Mouse (Mus musculus) limb, embryonic 15.5 days (tissue): ENCODE data around the gene Ift88. TPM values are rescaled to one million over a fixed set of nuclear protein-coding genes. Genes with fewer than 3 reads are reported as not detected.

ENCODE experiments used
- ATAC-seq: fragments of 200-750 bp; cut with Nextera tagmentation; 2 replicates; pipeline ENCODE4 v1.8.0; 2017; ENCODE audit warnings: low read depth, moderate TSS enrichment; ENCODE audit not compliant: insufficient number of reproducible peaks, low FRiP score, low TSS enrichment
- H3K27ac ChIP-seq: fragments of 300-500 bp; sonication (generic); 2 replicates; pipeline ENCODE4 v1.5.1; 2015; ENCODE audit warnings: moderate library complexity, mild to moderate bottlenecking, inconsistent platforms
- H3K27me3 ChIP-seq: fragments of 300-500 bp; sonication (generic); 2 replicates; pipeline ENCODE4 v1.6.1; 2015; ENCODE audit warnings: inconsistent platforms
- H3K36me3 ChIP-seq: fragments of 300-500 bp; sonication (generic); 2 replicates; pipeline ENCODE4 v1.6.1; 2015; ENCODE audit warnings: inconsistent platforms
- H3K4me1 ChIP-seq: fragments of 300-500 bp; sonication (generic); 2 replicates; pipeline ENCODE4 v1.6.1; 2015; ENCODE audit warnings: inconsistent platforms
- H3K4me2 ChIP-seq: fragments of 300-500 bp; sonication (generic); 2 replicates; pipeline ENCODE4 v1.6.1; 2015; ENCODE audit warnings: mild to moderate bottlenecking, inconsistent platforms
- H3K4me3 ChIP-seq: fragments of 300-500 bp; sonication (generic); 2 replicates; pipeline ENCODE4 v1.5.1; 2015; ENCODE audit warnings: mild to moderate bottlenecking, inconsistent platforms
- H3K9ac ChIP-seq: fragments of 300-500 bp; sonication (generic); 2 replicates; pipeline ENCODE4 v1.6.1; 2015; ENCODE audit warnings: inconsistent platforms
- H3K9me3 ChIP-seq: fragments of 300-500 bp; sonication (generic); 2 replicates; pipeline ENCODE4 v1.6.1; 2016; ENCODE audit warnings: inconsistent platforms
- WGBS: fragments of 180-500 bp; shearing (Covaris S2); methylation state at CpG from one replicate; pipeline ENCODE4 v1.1.7; 2015; 5-methylcytosine and 5-hydroxymethylcytosine counted together
- polyA plus RNA-seq: library from polyadenylated mRNA; unstranded; fragments of >200 nt; fragmentation: Nextera tagmentation; extraction: Ambion mirVana; gene quantifications from 2 replicates; pipeline ENCODE4 v1.2.1, GENCODE M21; 2015

Gene Ift88
- polyA plus RNA-seq, 1 experiment from 2014 or later: 15.9 TPM

DNA sequence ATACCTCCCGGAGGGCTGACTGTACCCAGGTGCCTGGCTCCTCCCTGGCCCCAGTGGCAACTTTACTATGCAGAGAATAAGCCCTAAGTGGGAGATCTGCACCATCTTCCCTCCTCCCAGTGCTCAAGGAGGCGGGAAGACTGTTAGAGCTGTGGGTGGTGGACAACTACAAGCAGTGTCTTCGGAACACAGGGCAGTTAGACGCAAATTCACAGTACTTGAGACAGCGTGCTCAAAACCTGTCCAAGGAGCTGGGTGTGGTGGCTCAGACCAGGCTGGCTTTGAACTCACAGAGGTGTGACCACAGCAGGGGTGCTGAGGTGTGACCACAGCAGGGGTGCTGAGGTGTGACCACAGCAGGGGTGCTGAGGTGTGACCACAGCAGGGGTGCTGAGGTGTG, 130.6 kb downstream of the Ift88 start:
- no peaks in the 10 kb centered on the region for H3K9me3 ChIP-seq
- ATAC-seq: no peak
- H3K9ac ChIP-seq: no peak overlapping the region
- H3K4me1 ChIP-seq: no peaks in the 10 kb centered on the region
- no peak overlapping the region for H3K4me2 ChIP-seq
- no peak overlapping the region for H3K4me3 ChIP-seq
- H3K27me3 ChIP-seq: no peaks in the 10 kb centered on the region
- WGBS: 81% methylated on average over 5 of the region's 5 CpGs
- H3K36me3 ChIP-seq: peaks cover 26% of the 10 kb centered on the region
- H3K27ac ChIP-seq: no peak overlapping the region

DNA sequence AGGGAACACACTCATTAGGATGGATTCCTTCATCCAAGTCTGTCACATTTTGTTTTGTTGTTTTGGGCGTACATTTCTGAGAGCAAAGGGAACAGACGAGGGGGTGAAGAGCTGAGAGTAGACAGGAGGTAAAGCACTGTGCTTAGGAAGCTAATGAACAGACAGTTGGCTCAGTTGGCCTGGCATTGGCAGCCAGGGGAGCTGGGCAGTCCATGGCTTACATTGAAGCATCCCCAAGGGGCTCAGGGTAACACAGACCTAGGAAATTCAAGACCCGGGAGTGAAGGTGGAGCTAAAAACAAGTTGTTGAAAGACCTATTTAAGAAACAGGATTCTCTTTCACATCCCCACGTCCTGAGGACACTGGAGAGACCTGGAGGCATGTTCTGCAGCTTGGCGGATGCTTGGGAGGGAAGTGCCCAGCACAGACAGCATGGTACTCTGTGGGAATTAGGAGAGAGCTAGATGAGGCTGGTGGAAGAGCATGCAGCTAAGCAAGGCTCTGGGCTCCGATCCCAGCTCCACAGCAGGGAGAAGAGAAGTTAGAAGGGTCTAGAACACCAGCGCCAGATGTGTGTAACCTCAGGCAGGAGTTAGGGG, 131.7 kb downstream of the Ift88 start:
- Histone ChIP-seq H3K4me3 (no peak overlapping the region), H3K27ac (no peak overlapping the region)

DNA sequence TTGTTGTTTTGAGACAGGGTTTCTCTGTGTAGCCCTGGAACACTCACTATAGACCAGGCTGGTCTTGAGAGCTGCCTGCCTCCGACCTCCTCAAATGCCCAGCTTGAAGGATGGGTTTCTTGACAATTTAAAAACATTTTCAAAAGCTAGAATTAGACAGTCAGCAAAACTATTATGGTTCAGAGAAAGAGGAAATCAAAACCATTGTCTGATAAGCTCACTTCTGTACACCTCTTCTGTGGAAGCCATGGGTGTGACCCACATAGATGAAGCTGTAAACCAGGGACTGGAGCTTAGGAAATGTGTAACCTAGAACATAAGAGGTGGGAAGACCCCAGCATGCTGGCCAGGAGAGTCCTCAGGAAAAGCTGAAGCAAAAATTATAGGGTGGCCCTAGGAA, 133.1 kb downstream of the Ift88 start:
- Histone ChIP-seq H3K4me1 (no peaks in the 10 kb centered on the region), H3K36me3 (peaks cover 16% of the 10 kb centered on the region), H3K9ac (no peak overlapping the region), H3K4me2 (no peak overlapping the region), H3K4me3 (no peak overlapping the region), H3K9me3 (no peaks in the 10 kb centered on the region), H3K27me3 (no peaks in the 10 kb centered on the region), H3K27ac (no peak overlapping the region)
- no peak for ATAC-seq
- WGBS: 92% methylated on average over 1 of the region's 1 CpGs

More for the DNA sequence above, 131.7 kb downstream of the Ift88 start:
- ATAC-seq: no peak
- Histone ChIP-seq H3K9me3 (no peaks in the 10 kb centered on the region), H3K4me2 (no peak overlapping the region), H3K4me1 (no peaks in the 10 kb centered on the region), H3K36me3 (peaks cover 16% of the 10 kb centered on the region), H3K27me3 (no peaks in the 10 kb centered on the region), H3K9ac (no peak overlapping the region)
- 79% methylated on average over 7 of the region's 7 CpGs for WGBS

DNA sequence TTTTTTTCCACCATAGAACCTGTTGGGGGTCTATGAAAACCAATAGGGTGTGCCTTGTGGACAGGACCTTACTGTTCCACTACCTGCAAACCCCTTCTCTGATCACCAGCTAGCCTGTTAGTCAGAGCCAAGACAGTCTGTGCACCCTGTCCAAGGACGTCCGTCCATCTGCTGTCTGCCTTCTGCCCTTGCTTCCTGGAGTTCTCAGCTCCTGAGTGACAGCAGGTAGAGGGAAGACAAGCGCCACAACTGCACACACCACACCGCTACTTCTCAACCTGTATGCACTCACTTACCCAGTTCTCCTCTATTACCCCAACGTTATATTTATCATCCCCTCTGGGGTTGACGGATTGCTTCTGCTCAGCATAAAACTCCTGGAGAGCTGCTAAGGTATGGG, 141.8 kb downstream of the Ift88 start:
- no peaks in the 10 kb centered on the region for H3K9me3 ChIP-seq
- WGBS: 81% methylated on average over 6 of the region's 6 CpGs
- H3K9ac ChIP-seq: no peak overlapping the region
- no peak overlapping the region for H3K27ac ChIP-seq
- H3K4me2 ChIP-seq: no peak overlapping the region
- H3K36me3 ChIP-seq: peaks cover 12% of the 10 kb centered on the region; the same call in 1 of the 2 replicates
- no peaks in the 10 kb centered on the region for H3K27me3 ChIP-seq
- no peak for ATAC-seq
- no peak overlapping the region for H3K4me3 ChIP-seq
- H3K4me1 ChIP-seq: no peaks in the 10 kb centered on the region

Other genes with a start within 250 kb of the Ift88 start
- gene Cryl1, start 25.5 kb upstream of the Ift88 start, polyA plus RNA-seq: 51.1 and 53.1 TPM in 2 replicates
- 9.2 and 12.1 TPM in 2 replicates for gene Il17d, start 100.7 kb downstream of the Ift88 start, polyA plus RNA-seq
- 88.8 and 89.8 TPM in 2 replicates for gene Eef1akmt1, start 147.6 kb downstream of the Ift88 start, polyA plus RNA-seq
- gene Xpo4, start 241.4 kb downstream of the Ift88 start, polyA plus RNA-seq: 18.7 and 19.1 TPM in 2 replicates